ENCODE assay signal across 20 mouse cellular contexts in the genomic region with DNA sequence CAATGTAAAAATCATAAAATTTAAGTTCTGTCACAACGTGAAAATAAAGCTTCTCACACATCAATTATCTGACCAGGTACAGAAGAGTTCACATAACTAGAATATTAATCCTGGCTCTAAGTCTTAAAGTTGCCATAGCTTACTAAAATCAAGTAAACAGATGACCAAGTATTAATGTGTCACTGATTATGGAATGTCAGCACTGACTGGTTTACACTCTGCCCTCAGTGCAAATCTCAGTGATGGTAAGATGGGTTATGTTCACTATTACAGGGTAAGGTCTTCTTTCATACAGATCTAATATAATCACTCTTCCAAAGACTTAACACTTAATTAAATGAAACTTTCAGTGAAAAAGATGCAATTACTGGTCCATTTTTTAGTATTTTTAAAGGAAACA.
"Had no signal": no experiment of that assay in that cellular context is flagged by ENCODE, and none has a peak within 500 bp of the region (broad histone marks: within the 10 kb centered on the region; RNA-seq: fewer than 3 reads in every experiment).

No protein-coding gene starts in this region.

- H3K4me2 ChIP-seq: kidney, embryonic 15.5 days; limb, embryonic 12.5 days; limb, embryonic 15.5 days; liver, embryonic 13.5 days; midbrain, embryonic 11.5 days; midbrain, embryonic 15.5 days; stomach, embryonic 15.5 days had no signal

- H3K9me3 ChIP-seq: kidney, embryonic 15.5 days; limb, embryonic 12.5 days; limb, embryonic 15.5 days; liver, embryonic 13.5 days; midbrain, embryonic 15.5 days; neural tube, embryonic 13.5 days; stomach, embryonic 15.5 days had no signal

- H3K27me3 ChIP-seq: kidney, embryonic 15.5 days; limb, embryonic 12.5 days; limb, embryonic 15.5 days; liver, embryonic 13.5 days; midbrain, embryonic 15.5 days; neural tube, embryonic 13.5 days; stomach, embryonic 15.5 days had no signal

- H3K4me1 ChIP-seq: limb, embryonic 12.5 days had no signal

- DNase-seq: kidney, adult 18-20 months; kidney, postnatal 10 days; kidney, postnatal 4 days; left cerebral cortex, postnatal 4 days; liver, embryonic 13.5 days; lung, adult 2 months; lung, postnatal 14 days; lung, postnatal 4 days; retina, postnatal 1 day; right cerebral cortex, postnatal 25 days; spleen, adult 18-20 months; thymus, postnatal 25 days had no signal

- H3K36me3 ChIP-seq: kidney, embryonic 15.5 days; limb, embryonic 12.5 days; limb, embryonic 15.5 days; liver, embryonic 13.5 days; midbrain, embryonic 15.5 days; neural tube, embryonic 13.5 days; stomach, embryonic 15.5 days had no signal

- H3K9ac ChIP-seq: kidney, embryonic 15.5 days; limb, embryonic 12.5 days; limb, embryonic 15.5 days; liver, embryonic 13.5 days; midbrain, embryonic 15.5 days; neural tube, embryonic 13.5 days; stomach, embryonic 15.5 days had no signal

- H3K27ac ChIP-seq: kidney, embryonic 15.5 days; limb, embryonic 12.5 days; limb, embryonic 15.5 days; liver, embryonic 13.5 days; midbrain, embryonic 15.5 days; neural tube, embryonic 13.5 days; stomach, embryonic 15.5 days had no signal

- H3K4me3 ChIP-seq: kidney, embryonic 15.5 days; limb, embryonic 12.5 days; limb, embryonic 15.5 days; liver, embryonic 13.5 days; midbrain, embryonic 15.5 days; myocyte; neural tube, embryonic 13.5 days; stomach, embryonic 15.5 days had no signal

- ATAC-seq: midbrain, embryonic 15.5 days had no signal
